Mouse (Mus musculus) hindbrain, embryonic 14.5 days (tissue): ENCODE measurements around the gene A830005F24Rik. TPM values are rescaled to one million over a fixed set of nuclear protein-coding genes. Genes with fewer than 3 reads are reported as not detected.

Experiments
- ATAC-seq: fragments of 200-750 bp; cut with Nextera tagmentation; 2 replicates; pipeline ENCODE4 v1.8.0; 2017; ENCODE audit warnings: moderate number of reproducible peaks, mild to moderate bottlenecking, moderate TSS enrichment, moderate library complexity; ENCODE audit not compliant: low FRiP score
- DNase-seq: peaks from one replicate; pipeline ENCODE4 v3.0.0-alpha.2; 2015; ENCODE audit warnings: low spot score
- H3K27ac ChIP-seq: fragments of 300-500 bp; sonication (generic); 2 replicates; pipeline ENCODE4 v1.5.1; 2014; ENCODE audit warnings: mild to moderate bottlenecking, moderate library complexity
- H3K27me3 ChIP-seq: fragments of 300-500 bp; sonication (generic); 2 replicates; pipeline ENCODE4 v1.6.1; 2014; ENCODE audit warnings: mild to moderate bottlenecking, low read length, mixed read lengths; ENCODE audit not compliant: control insufficient read depth, insufficient read depth
- H3K36me3 ChIP-seq: fragments of 300-500 bp; sonication (generic); replicated peaks from 2 replicates; pipeline ENCODE4 v1.6.1; 2014; ENCODE audit not compliant: control insufficient read depth, insufficient read depth
- H3K4me1 ChIP-seq: fragments of 300-500 bp; sonication (generic); replicated peaks from 2 replicates; pipeline ENCODE4 v1.6.1; 2014; ENCODE audit warnings: antibody characterized with exemption, low read length, mixed read lengths; ENCODE audit not compliant: control insufficient read depth, insufficient read depth
- H3K4me2 ChIP-seq: fragments of 300-500 bp; sonication (generic); replicated peaks from 2 replicates; pipeline ENCODE4 v1.6.1; 2014; ENCODE audit warnings: mild to moderate bottlenecking, moderate library complexity
- H3K4me3 ChIP-seq: fragments of 300-500 bp; sonication (generic); replicated peaks from 2 replicates; pipeline ENCODE4 v1.5.1; 2014; ENCODE audit warnings: mild to moderate bottlenecking, low read length
- H3K9ac ChIP-seq: fragments of 300-500 bp; sonication (generic); 2 replicates; pipeline ENCODE4 v1.6.1; 2014
- H3K9me3 ChIP-seq: fragments of 300-500 bp; sonication (generic); 2 replicates; pipeline ENCODE4 v1.6.1; 2016; ENCODE audit warnings: low read length; ENCODE audit not compliant: control insufficient read depth
- WGBS: fragments of 180-500 bp; shearing (Covaris S2); extraction: QIAGEN DNeasy Blood & Tissue Kit; methylation state at CpG from one replicate; pipeline ENCODE4 v1.1.7; 2014; 5-methylcytosine and 5-hydroxymethylcytosine counted together
- microRNA counts: library from miRNA; unstranded; fragments of <30 nt; microRNA quantifications from one replicate; lab custom pipeline; 2016
- microRNA-seq: library from miRNA; unstranded; fragments of <30 nt; microRNA quantifications from one replicate; pipeline ENCODE4, GENCODE M21; 2016
- polyA plus RNA-seq: library from polyadenylated mRNA; unstranded; fragments of >200 nt; fragmentation: Nextera tagmentation; extraction: Ambion mirVana; gene quantifications from 2 replicates; pipeline ENCODE4 v1.2.1, GENCODE M21; 2014

Gene A830005F24Rik
- polyA plus RNA-seq, 1 experiment from 2014 or later = 3.4 TPM

DNA sequence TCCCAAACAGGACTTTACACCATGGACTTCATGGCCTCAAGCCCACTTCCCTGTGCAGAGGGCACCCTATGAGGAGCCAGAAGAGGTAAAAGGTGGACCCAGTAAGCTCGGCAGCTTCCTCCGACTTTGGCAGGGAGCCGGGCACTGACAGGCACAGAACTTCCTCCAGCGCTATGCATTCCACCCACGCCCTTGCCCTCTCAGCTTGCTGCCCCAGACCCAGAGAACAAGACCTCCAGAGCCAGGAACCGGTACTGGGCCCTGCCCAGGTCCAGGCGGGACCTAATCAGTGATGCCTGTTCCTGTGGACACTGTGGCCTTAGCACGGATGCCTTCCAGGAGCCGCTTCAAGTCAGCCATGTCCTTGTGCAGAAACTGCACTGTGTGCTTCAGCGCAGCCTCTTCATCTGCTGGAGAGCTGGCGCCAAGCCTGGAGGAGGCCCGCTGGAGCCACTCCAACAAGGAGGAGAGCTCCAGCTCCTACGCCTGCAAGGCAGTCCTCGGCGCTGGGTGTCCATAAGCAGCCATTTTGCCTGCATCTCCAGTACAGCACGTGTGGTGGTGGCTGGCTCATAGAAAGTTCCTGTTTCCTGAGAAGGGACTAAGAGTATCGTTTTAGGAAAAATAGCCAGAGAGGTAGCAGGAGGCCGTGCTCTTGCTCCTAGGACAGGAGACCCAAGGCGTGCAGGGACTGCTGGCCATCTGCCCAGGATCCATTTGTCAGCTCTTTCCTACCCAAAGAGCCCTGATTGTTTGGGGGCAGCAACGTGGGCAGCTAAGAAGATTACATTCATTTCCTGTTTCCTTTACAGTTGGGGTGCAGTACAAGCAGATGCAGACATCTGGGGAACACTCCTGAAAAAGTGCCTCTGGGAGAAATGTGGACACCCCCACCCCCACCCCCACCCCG, 39.1 kb downstream of the A830005F24Rik start:
- H3K27me3 ChIP-seq = no peaks in the 10 kb centered on the region
- H3K9ac ChIP-seq = peak overlapping the region; percentile 40; the same call in 1 of the 2 replicates
- peak overlapping the region; percentile 39 for H3K4me2 ChIP-seq
- DNase-seq (peak; percentile 81), ATAC-seq (peak; percentile 83)
- 62% methylated on average over 21 of the region's 21 CpGs for WGBS
- peaks cover 8% of the 10 kb centered on the region for H3K4me1 ChIP-seq
- H3K36me3 ChIP-seq = no peaks in the 10 kb centered on the region
- H3K9me3 ChIP-seq = no peaks in the 10 kb centered on the region
- peak overlapping the region; percentile 69 for H3K27ac ChIP-seq
- no peak overlapping the region for H3K4me3 ChIP-seq

- no peaks in the 10 kb centered on the region for H3K36me3 ChIP-seq
- no peaks in the 10 kb centered on the region for H3K9me3 ChIP-seq
- no peaks in the 10 kb centered on the region for H3K27me3 ChIP-seq
- WGBS = 42% methylated on average over 5 of the region's 5 CpGs
- no peak overlapping the region for H3K4me3 ChIP-seq
- peak overlapping the region; percentile 69 for H3K27ac ChIP-seq
- no peak for DNase-seq
- H3K4me1 ChIP-seq = peaks cover 8% of the 10 kb centered on the region
- peak overlapping the region; percentile 39; the same call in 1 of the 2 replicates for H3K4me2 ChIP-seq
- ATAC-seq = no peak
- H3K9ac ChIP-seq = no peak overlapping the region
Measured at GRCm38 (mm10) chr13:48553511-48553910, 40.1 kb downstream of the A830005F24Rik start.

GRCm38 (mm10) chr13:48554552-48554951, 41.2 kb downstream of the A830005F24Rik start:
- Histone ChIP-seq H3K9ac (no peak overlapping the region), H3K36me3 (no peaks in the 10 kb centered on the region), H3K27me3 (no peaks in the 10 kb centered on the region), H3K4me2 (no peak overlapping the region), H3K4me3 (no peak overlapping the region), H3K9me3 (no peaks in the 10 kb centered on the region), H3K4me1 (peaks cover 8% of the 10 kb centered on the region), H3K27ac (no peak overlapping the region)
- ATAC-seq (no peak), DNase-seq (no peak)
- WGBS = 96% methylated on average over 1 of the region's 1 CpGs

DNA sequence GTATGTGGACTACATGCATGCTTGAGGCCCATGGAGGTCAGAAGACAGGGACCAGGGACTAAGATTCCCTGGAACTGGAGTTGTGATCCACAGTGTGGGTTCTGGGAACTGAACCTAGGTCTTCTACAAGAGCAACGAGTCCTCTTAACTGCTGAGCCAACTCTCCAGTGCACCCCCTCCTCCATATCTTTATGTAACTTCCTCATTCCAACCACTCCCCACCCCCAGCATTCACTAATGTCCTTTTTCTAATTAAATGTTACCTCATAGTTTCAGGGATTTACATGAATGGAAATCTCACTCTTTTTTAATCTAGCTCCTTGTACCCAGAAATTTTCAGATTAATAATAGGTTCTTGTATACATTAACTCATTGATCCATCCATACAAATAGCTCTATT, 42.6 kb downstream of the A830005F24Rik start:
- Histone ChIP-seq H3K27me3 (no peaks in the 10 kb centered on the region), H3K4me2 (no peak overlapping the region), H3K9me3 (no peaks in the 10 kb centered on the region), H3K36me3 (no peaks in the 10 kb centered on the region), H3K27ac (no peak overlapping the region), H3K9ac (no peak overlapping the region), H3K4me1 (peaks cover 8% of the 10 kb centered on the region), H3K4me3 (no peak overlapping the region)
- no peak for DNase-seq
- WGBS = 84% methylated on average over 1 of the region's 1 CpGs
- ATAC-seq = no peak

GRCm38 (mm10) chr13:48561481-48561880, 48.1 kb downstream of the A830005F24Rik start:
- H3K27ac ChIP-seq = no peak overlapping the region
- no peak overlapping the region for H3K4me2 ChIP-seq
- ATAC-seq (no peak), DNase-seq (no peak)
- WGBS = 93% methylated on average over 2 of the region's 2 CpGs
- H3K4me3 ChIP-seq = no peak overlapping the region
- no peaks in the 10 kb centered on the region for H3K36me3 ChIP-seq
- H3K9ac ChIP-seq = no peak overlapping the region
- no peaks in the 10 kb centered on the region for H3K9me3 ChIP-seq
- H3K27me3 ChIP-seq = no peaks in the 10 kb centered on the region
- 0 out of 2 replicates have a peak, but pooled peaks cover 7% of the 10 kb centered on the region for H3K4me1 ChIP-seq

DNA sequence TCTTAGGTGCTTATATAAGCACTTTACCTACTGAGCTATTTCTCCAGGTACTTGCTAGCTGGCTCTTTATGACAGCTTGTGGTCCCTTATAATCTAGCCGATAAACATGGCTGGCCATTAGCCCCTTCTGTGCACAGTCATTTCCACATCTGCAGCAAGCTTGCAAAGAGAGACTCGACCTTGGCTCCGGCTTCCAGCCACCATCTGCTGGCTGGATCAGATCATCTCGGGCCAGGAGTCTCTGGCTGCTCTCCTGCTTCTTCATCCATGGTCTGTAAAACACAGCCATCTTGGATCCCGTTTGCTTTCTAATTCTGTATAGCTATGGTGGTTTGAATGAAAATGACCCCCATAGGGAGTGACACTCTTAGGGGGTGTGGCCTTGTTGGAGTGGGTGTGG, 49.0 kb downstream of the A830005F24Rik start:
- WGBS = 88% methylated on average over 5 of the region's 5 CpGs
- H3K27ac ChIP-seq = no peak overlapping the region
- H3K4me2 ChIP-seq = no peak overlapping the region
- DNase-seq (no peak), ATAC-seq (no peak)
- H3K27me3 ChIP-seq = no peaks in the 10 kb centered on the region
- H3K9ac ChIP-seq = no peak overlapping the region
- no peaks in the 10 kb centered on the region for H3K36me3 ChIP-seq
- H3K9me3 ChIP-seq = no peaks in the 10 kb centered on the region
- H3K4me1 ChIP-seq = 0 out of 2 replicates have a peak, but pooled peaks cover 8% of the 10 kb centered on the region
- no peak overlapping the region for H3K4me3 ChIP-seq

MicroRNAs within 50 kb of the gene (microRNA counts, 519-probe panel; counts per million panel counts)
- microRNA mmu-let-7a (lab: Ali Mortazavi, UCI) (7,528 counts per million, percentile 98 among the panel's probes with 10 or more counts), microRNA mmu-let-7d (lab: Ali Mortazavi, UCI) (6,607 counts per million, percentile 88 among the panel's probes with 10 or more counts), microRNA mmu-let-7f (lab: Ali Mortazavi, UCI) (6,331 counts per million, percentile 84 among the panel's probes with 10 or more counts)

Small RNA genes lying within 50 kb of the gene (microRNA-seq; reads per million reads assigned to microRNA genes)
- gene Gm24111 (not detected), gene Mirlet7a-1 (271 reads per million, percentile 63 among the genes with 10 or more reads in this experiment), gene Mirlet7d (6,382 reads per million, percentile 93 among the genes with 10 or more reads in this experiment), gene Mirlet7f-1 (not detected)

Other genes starting within 250 kb of the A830005F24Rik start
- 6.8 and 9.4 TPM in 2 replicates for gene Zfp169, start 119 bp upstream of the A830005F24Rik start, polyA plus RNA-seq
- 21.6 and 21.7 TPM in 2 replicates for gene Ptpdc1, start 112.1 kb downstream of the A830005F24Rik start, polyA plus RNA-seq
- gene Barx1, start 149.4 kb downstream of the A830005F24Rik start, polyA plus RNA-seq = not detected in 2 replicates